Mouse (Mus musculus): ENCODE results near the gene Olfr354.

GRCm38 (mm10) chr2:36936821-36937220 is 31.3 kb downstream of the Olfr354 start, which contains the start of gene Olfr356:
- TF ChIP-seq MYOD1 (IDR thresholded peaks at IDR 0.05; ENCODE audit: control insufficient read depth in 1 of 3, insufficient read length in 2 of 3, low read depth in 2 of 3), result no peak
- TF ChIP-seq MYOG (IDR thresholded peaks at IDR 0.05; ENCODE audit: control insufficient read depth in 1 of 3, insufficient read depth in 1 of 3, insufficient read length in 2 of 3, low read depth in 2 of 3), result no peak
- TF ChIP-seq MAX (IDR thresholded peaks at IDR 0.05; ENCODE audit: low read depth), result no peak
- TF ChIP-seq POLR2A (IDR thresholded peaks at IDR 0.05; ENCODE audit: insufficient read length, low read depth), result no peak
- no peak for TF ChIP-seq POLR2AphosphoS2 (IDR thresholded peaks at IDR 0.05; ENCODE audit: insufficient read length, low read depth)
- no peak for TF ChIP-seq CEBPB (IDR thresholded peaks at IDR 0.05; ENCODE audit: insufficient read depth, poor library complexity, severe bottlenecking)
- TF ChIP-seq REST (IDR thresholded peaks at IDR 0.05; ENCODE audit: insufficient read depth, insufficient read length), result no peak
- no peak for TF ChIP-seq E2F4 (IDR thresholded peaks at IDR 0.05; ENCODE audit: insufficient read depth)
- TF ChIP-seq USF1 (IDR thresholded peaks at IDR 0.05; ENCODE audit: low read depth), result no peak
- TF ChIP-seq TCF12 (IDR thresholded peaks at IDR 0.05; ENCODE audit: insufficient read depth, poor library complexity, severe bottlenecking), result no peak
- no peak for TF ChIP-seq SRF (IDR thresholded peaks at IDR 0.05; ENCODE audit: control insufficient read depth, insufficient read length, low read depth)
